Mouse (Mus musculus) spleen, postnatal 36 days (tissue): ENCODE data around the gene Lbh.

ENCODE experiments used
- DNase-seq, 2 experiments: peaks; one replicate each; pipeline ENCODE4 v3.0.0; 2022; ENCODE audit warnings: low spot score in 2 of 2, mixed read lengths in 1 of 2

Lbh gene

GRCm38 (mm10) chr17:72970631-72971161 lies 52.6 kb downstream of the Lbh start:
- no peak for DNase-seq

- no peak for DNase-seq
These were observed 54.9 kb downstream of the Lbh start for GRCm38 (mm10) chr17:72973041-72973440.

GRCm38 (mm10) chr17:72976258-72977231 lies 58.4 kb downstream of the Lbh start:
- DNase-seq: no peak

- DNase-seq: no peak
These were observed 59.5 kb downstream of the Lbh start for GRCm38 (mm10) chr17:72977616-72978015.

- no peak for DNase-seq
These were observed 64.1 kb downstream of the Lbh start for GRCm38 (mm10) chr17:72982156-72982555.

GRCm38 (mm10) chr17:72983471-72983870 lies 65.4 kb downstream of the Lbh start:
- no peak for DNase-seq

- DNase-seq: no peak
These were observed 70.9 kb downstream of the Lbh start for GRCm38 (mm10) chr17:72989025-72989424.
